ENCODE assay signal across 9 mouse cellular contexts in genomic region chr5:137530075-137530474, GRCm38 (mm10). TPM values are rescaled to one million over a fixed set of nuclear protein-coding genes. Genes with fewer than 3 reads are reported as not detected.
DNase-seq lines count a peak whose midpoint lies in the region; ATAC-seq and TF ChIP-seq lines count a peak whose summit lies in the region.
"Had no signal": no experiment of that assay in that cellular context is flagged by ENCODE, and none has a peak within 500 bp of the region (broad histone marks: within the 10 kb centered on the region; RNA-seq: fewer than 3 reads in every experiment).

No protein-coding gene starts in this region.

- H3K4me1 ChIP-seq in heart, embryonic 13.5 days, result peaks cover 46% of the 10 kb centered on the region
- peaks cover 83% of the 10 kb centered on the region for H3K4me1 ChIP-seq in G1E (ENCODE audit: insufficient read depth, low read depth, low read length)
- H3K4me1 ChIP-seq in hindbrain, embryonic 10.5 days (replicated peaks), result peaks cover 73% of the 10 kb centered on the region

- H3K4me2 ChIP-seq in heart, embryonic 13.5 days, result peak overlapping the region; percentile 97

- H3K79me2 ChIP-seq in macrophage (ENCODE audit: inconsistent target), result peaks cover 55% of the 10 kb centered on the region

- peak overlapping the region; percentile 92 for H3K9ac ChIP-seq in heart, embryonic 13.5 days

- no peaks in the 10 kb centered on the region for H3K27me3 ChIP-seq in heart, embryonic 13.5 days (replicated peaks)
- no peaks in the 10 kb centered on the region for H3K27me3 ChIP-seq in G1E (ENCODE audit: insufficient read depth, low read length)
- no peaks in the 10 kb centered on the region for H3K27me3 ChIP-seq in hindbrain, embryonic 10.5 days (ENCODE audit: insufficient read depth, poor library complexity, severe bottlenecking)

- no peak for ATAC-seq in heart, embryonic 13.5 days (ENCODE audit: extremely low read depth, insufficient number of reproducible peaks, low FRiP score, low TSS enrichment)
- ATAC-seq in G1E (ENCODE audit: extremely low read depth, insufficient number of reproducible peaks, low FRiP score, poor library complexity, severe bottlenecking), result no peak

- DNase-seq in heart, postnatal 4 days, result no peak
- no peak for DNase-seq in G1E (ENCODE audit: low spot score)
- no peak for DNase-seq in hindbrain, embryonic 10.5 days (ENCODE audit: low spot score)
- DNase-seq in embryo, embryonic 9.5 days (ENCODE audit: extremely low spot score), result no peak
- DNase-seq in urinary bladder, postnatal 36 days (ENCODE audit: low spot score in 2 of 2), result no peak
- DNase-seq in layer of hippocampus, postnatal 14 days (ENCODE audit: low spot score in 2 of 2), result no peak

- H3K36me3 ChIP-seq in heart, embryonic 13.5 days, result peaks cover 54% of the 10 kb centered on the region
- peaks cover 63% of the 10 kb centered on the region for H3K36me3 ChIP-seq in G1E (replicated peaks)
- H3K36me3 ChIP-seq in hindbrain, embryonic 10.5 days, result peaks cover 54% of the 10 kb centered on the region
- H3K36me3 ChIP-seq in macrophage (ENCODE audit: inconsistent target), result peaks cover 48% of the 10 kb centered on the region

- H3K9me3 ChIP-seq in heart, embryonic 13.5 days, result no peaks in the 10 kb centered on the region
- H3K9me3 ChIP-seq in G1E (replicated peaks), result no peaks in the 10 kb centered on the region
- no peaks in the 10 kb centered on the region for H3K9me3 ChIP-seq in hindbrain, embryonic 10.5 days

- peak overlapping the region; percentile 94 for H3K27ac ChIP-seq in heart, embryonic 13.5 days (replicated peaks)
- H3K27ac ChIP-seq in hindbrain, embryonic 10.5 days, result peak overlapping the region; percentile 95
- H3K27ac ChIP-seq in macrophage, result no peak overlapping the region

- WGBS in heart, embryonic 13.5 days, result 85% methylated on average over 8 of the region's 8 CpGs
- 80% methylated on average over 8 of the region's 8 CpGs for WGBS in hindbrain, embryonic 10.5 days
- WGBS in macrophage (ENCODE audit: missing documents), result 86% methylated on average over 8 of the region's 8 CpGs

- H3K4me3 ChIP-seq in heart, embryonic 13.5 days, result peak overlapping the region; percentile 84
- H3K4me3 ChIP-seq in G1E (ENCODE audit: low read depth, low read length) (peak overlapping the region; percentile 77), macrophage (ENCODE audit: inconsistent target) (peak overlapping the region; percentile 97)
- peak overlapping the region; percentile 82 for H3K4me3 ChIP-seq in hindbrain, embryonic 10.5 days

- no peak for TF ChIP-seq CTCF in G1E (IDR thresholded peaks at IDR 0.05; ENCODE audit: low read depth, low read length)

RNA-seq across cellular contexts. Expression of gene Epo, which starts 3.0 kb away (rescaled TPM):
- polyA plus RNA-seq in heart, embryonic 13.5 days (2015; fragmentation: Nextera tagmentation; extraction: Ambion mirVana), result not detected in 2 replicates
- total RNA-seq in heart, postnatal 4 days (2021), result not detected
- total RNA-seq in G1E (2014; fragmentation: Nextera tagmentation) (not detected in 2 replicates), G1E (2017) (not detected in 2 replicates)
- polyA plus RNA-seq in G1E (2012) (not detected in 2 replicates), macrophage (2018) (not detected in 3 replicates)
- 1.3 and 4.5 TPM in 2 replicates for polyA plus RNA-seq in hindbrain, embryonic 10.5 days (2016; fragmentation: Nextera tagmentation; extraction: Ambion mirVana)
- not detected for total RNA-seq in macrophage (2018; cell fraction: chromatin; rRNA removed)
- not detected for total RNA-seq in macrophage (2018; cell fraction: cytosol; rRNA removed)
- total RNA-seq in macrophage (2018; cell fraction: nucleus; rRNA removed), result not detected
- total RNA-seq in layer of hippocampus, postnatal 14 days (2021), result not detected
- total RNA-seq: MEL had no signal

RNA-seq across cellular contexts. Expression of gene Gnb2, which starts 3.2 kb away (rescaled TPM):
- 299 and 300 TPM in 2 replicates for polyA plus RNA-seq in heart, embryonic 13.5 days (2015; fragmentation: Nextera tagmentation; extraction: Ambion mirVana)
- 100 to 1,000 TPM; 560 to 578 TPM for total RNA-seq in heart, postnatal 4 days (2021)
- total RNA-seq in G1E (2014; fragmentation: Nextera tagmentation) (229 and 302 TPM in 2 replicates), G1E (2017) (255 and 347 TPM in 2 replicates)
- polyA plus RNA-seq in G1E (2012) (501 and 571 TPM in 2 replicates), macrophage (2018) (139 to 347 TPM (median 316 TPM) in 3 replicates)
- polyA plus RNA-seq in hindbrain, embryonic 10.5 days (2016; fragmentation: Nextera tagmentation; extraction: Ambion mirVana), result 387 and 460 TPM in 2 replicates
- total RNA-seq in macrophage (2018; cell fraction: chromatin; rRNA removed), result 100 to 1,000 TPM; 153 to 413 (median 282) TPM
- total RNA-seq in macrophage (2018; cell fraction: cytosol; rRNA removed), result 100 to 1,000 TPM; 299 to 454 (median 389) TPM
- total RNA-seq in macrophage (2018; cell fraction: nucleus; rRNA removed), result 100 to 1,000 TPM; 187 to 398 (median 299) TPM
- 100 to 1,000 TPM; 704 to 770 TPM for total RNA-seq in layer of hippocampus, postnatal 14 days (2021)

RNA-seq across cellular contexts. Expression of gene Gigyf1, which starts 11.7 kb away (rescaled TPM):
- polyA plus RNA-seq in heart, embryonic 13.5 days (2015; fragmentation: Nextera tagmentation; extraction: Ambion mirVana), result 8.4 and 8.8 TPM in 2 replicates
- total RNA-seq in heart, postnatal 4 days (2021), result 10 to 100 TPM; 30.5 to 32.4 TPM
- total RNA-seq in G1E (2014; fragmentation: Nextera tagmentation) (23.2 and 30.3 TPM in 2 replicates), G1E (2017) (6.8 and 7.0 TPM in 2 replicates)
- polyA plus RNA-seq in G1E (2012) (49.0 and 50.4 TPM in 2 replicates), macrophage (2018) (8.7 to 17.9 TPM (median 11.5 TPM) in 3 replicates)
- polyA plus RNA-seq in hindbrain, embryonic 10.5 days (2016; fragmentation: Nextera tagmentation; extraction: Ambion mirVana), result 14.7 and 14.9 TPM in 2 replicates
- total RNA-seq in macrophage (2018; cell fraction: chromatin; rRNA removed), result 100 to 1,000 TPM in 20 of 26 experiments, 10 to 100 TPM in 6; 71.0 to 222 (median 122) TPM
- total RNA-seq in macrophage (2018; cell fraction: cytosol; rRNA removed), result 10 to 100 TPM in 24 of 26 experiments, 1 to 10 TPM in 2; 8.2 to 26.3 (median 17.5) TPM
- total RNA-seq in macrophage (2018; cell fraction: nucleus; rRNA removed), result 100 to 1,000 TPM in 2 of 26 experiments, 10 to 100 TPM in 24; 28.0 to 116 (median 53.6) TPM
- total RNA-seq in layer of hippocampus, postnatal 14 days (2021), result 10 to 100 TPM; 40.5 to 48.8 TPM

RNA-seq across cellular contexts. Expression of gene Actl6b, which starts 23.2 kb away (rescaled TPM):
- polyA plus RNA-seq in heart, embryonic 13.5 days (2015; fragmentation: Nextera tagmentation; extraction: Ambion mirVana), result 0.27 and 0.35 TPM in 2 replicates
- total RNA-seq in heart, postnatal 4 days (2021), result not detected
- total RNA-seq in G1E (2014; fragmentation: Nextera tagmentation) (not detected in 2 replicates), G1E (2017) (0.11 TPM in 1 of 2 replicates, not detected in the other)
- polyA plus RNA-seq in G1E (2012) (not detected in 2 replicates), macrophage (2018) (not detected in 3 replicates)
- 10.3 and 47.6 TPM in 2 replicates for polyA plus RNA-seq in hindbrain, embryonic 10.5 days (2016; fragmentation: Nextera tagmentation; extraction: Ambion mirVana)
- total RNA-seq in macrophage (2018; cell fraction: chromatin; rRNA removed), result not detected
- not detected for total RNA-seq in macrophage (2018; cell fraction: cytosol; rRNA removed)
- total RNA-seq in macrophage (2018; cell fraction: nucleus; rRNA removed), result not detected
- total RNA-seq in layer of hippocampus, postnatal 14 days (2021), result 100 to 1,000 TPM; 128 to 133 TPM

RNA-seq across cellular contexts. Expression of gene Pop7, which starts 27.8 kb away (rescaled TPM):
- 43.6 and 43.9 TPM in 2 replicates for polyA plus RNA-seq in heart, embryonic 13.5 days (2015; fragmentation: Nextera tagmentation; extraction: Ambion mirVana)
- 10 to 100 TPM; 25.1 to 26.0 TPM for total RNA-seq in heart, postnatal 4 days (2021)
- total RNA-seq in G1E (2014; fragmentation: Nextera tagmentation) (9.0 and 14.1 TPM in 2 replicates), G1E (2017) (29.3 and 33.2 TPM in 2 replicates)
- polyA plus RNA-seq in G1E (2012) (39.8 and 55.7 TPM in 2 replicates), macrophage (2018) (7.6 to 26.0 TPM (median 19.4 TPM) in 3 replicates)
- polyA plus RNA-seq in hindbrain, embryonic 10.5 days (2016; fragmentation: Nextera tagmentation; extraction: Ambion mirVana), result 56.1 and 70.9 TPM in 2 replicates
- 10 to 100 TPM in 1 of 26 experiments, 1 to 10 TPM in 25; 2.6 to 10.1 (median 5.6) TPM for total RNA-seq in macrophage (2018; cell fraction: chromatin; rRNA removed)
- 10 to 100 TPM; 17.5 to 26.2 (median 20.6) TPM for total RNA-seq in macrophage (2018; cell fraction: cytosol; rRNA removed)
- 10 to 100 TPM in 12 of 26 experiments, 1 to 10 TPM in 14; 4.6 to 17.1 (median 9.2) TPM for total RNA-seq in macrophage (2018; cell fraction: nucleus; rRNA removed)
- total RNA-seq in layer of hippocampus, postnatal 14 days (2021), result 10 to 100 TPM; 32.9 to 37.1 TPM
